Mouse (Mus musculus) liver, embryonic 16.5 days (tissue): Measurements from ENCODE around the gene Caln1. TPM values are rescaled to one million over a fixed set of nuclear protein-coding genes. Genes with fewer than 3 reads are reported as not detected.
A peak's percentile ranks its signal among the peaks of the same experiment; 100 is the strongest.
"Not testable (repeated sequence)": the region's sequence is repeated elsewhere in the genome, so short reads cannot be mapped to it uniquely, and the experiment has no call there.

Experiments used
- ATAC-seq: fragments of 200-750 bp; cut with Nextera tagmentation; 2 replicates; pipeline ENCODE4 v1.8.0; 2017; ENCODE audit warnings: low read depth, mild to moderate bottlenecking, moderate number of reproducible peaks, moderate library complexity
- H3K27ac ChIP-seq: fragments of 300-500 bp; sonication (generic); 2 replicates; pipeline ENCODE4 v1.5.1; 2014; ENCODE audit warnings: mild to moderate bottlenecking, low read length
- H3K27me3 ChIP-seq: fragments of 300-500 bp; sonication (generic); 2 replicates; pipeline ENCODE4 v1.6.1; 2014; ENCODE audit warnings: low read depth, low read length, mixed read lengths; ENCODE audit not compliant: control insufficient read depth, insufficient read depth
- H3K36me3 ChIP-seq: fragments of 300-500 bp; sonication (generic); 2 replicates; pipeline ENCODE4 v1.6.1; 2014; ENCODE audit warnings: mild to moderate bottlenecking; ENCODE audit not compliant: control insufficient read depth, insufficient read depth
- H3K4me1 ChIP-seq: fragments of 300-500 bp; sonication (generic); 2 replicates; pipeline ENCODE4 v1.6.1; 2014; ENCODE audit warnings: low read depth, low read length, mixed read lengths; ENCODE audit not compliant: control insufficient read depth
- H3K4me2 ChIP-seq: fragments of 300-500 bp; sonication (generic); 2 replicates; pipeline ENCODE4 v1.6.1; 2014; ENCODE audit warnings: low read depth, low read length, mixed read lengths
- H3K4me3 ChIP-seq: fragments of 300-500 bp; sonication (generic); 2 replicates; pipeline ENCODE4 v1.5.1; 2014; ENCODE audit warnings: low read depth, mild to moderate bottlenecking, low read length
- H3K9ac ChIP-seq: fragments of 300-500 bp; sonication (generic); 2 replicates; pipeline ENCODE4 v1.6.1; 2014; ENCODE audit warnings: low read depth, low read length
- H3K9me3 ChIP-seq: fragments of 300-500 bp; sonication (generic); replicated peaks from 2 replicates; pipeline ENCODE4 v1.6.1; 2016; ENCODE audit warnings: low read length; ENCODE audit not compliant: control insufficient read depth
- WGBS: fragments of 180-500 bp; shearing (Covaris S2); extraction: QIAGEN DNeasy Blood & Tissue Kit; methylation state at CpG from one replicate; pipeline ENCODE4 v1.1.7; 2014; ENCODE audit not compliant: insufficient replicate concordance; 5-methylcytosine and 5-hydroxymethylcytosine counted together
- polyA plus RNA-seq: library from polyadenylated mRNA; unstranded; fragments of >200 nt; fragmentation: Nextera tagmentation; extraction: Ambion mirVana; gene quantifications from 2 replicates; pipeline ENCODE4 v1.2.1, GENCODE M21; 2015

Gene Caln1
- polyA plus RNA-seq, 1 experiment from 2014 or later: not detected

GRCm38 (mm10) chr5:130613657-130614056, 244.4 kb downstream of the Caln1 start:
- no peak for ATAC-seq
- Histone ChIP-seq H3K4me1 (no peaks in the 10 kb centered on the region), H3K27ac (no peak overlapping the region), H3K27me3 (no peaks in the 10 kb centered on the region), H3K4me3 (no peak overlapping the region), H3K36me3 (no peaks in the 10 kb centered on the region), H3K4me2 (no peak overlapping the region), H3K9ac (no peak overlapping the region), H3K9me3 (no peaks in the 10 kb centered on the region)
- 56% methylated on average over 3 of the region's 3 CpGs for WGBS

GRCm38 (mm10) chr5:130614209-130614608, 245.0 kb downstream of the Caln1 start:
- no peak overlapping the region for H3K4me3 ChIP-seq
- no peak overlapping the region for H3K9ac ChIP-seq
- H3K27ac ChIP-seq: no peak overlapping the region
- no peaks in the 10 kb centered on the region for H3K27me3 ChIP-seq
- WGBS: 67% methylated on average over 3 of the region's 3 CpGs
- ATAC-seq: no peak
- no peak overlapping the region for H3K4me2 ChIP-seq
- no peaks in the 10 kb centered on the region for H3K9me3 ChIP-seq
- no peaks in the 10 kb centered on the region for H3K36me3 ChIP-seq
- no peaks in the 10 kb centered on the region for H3K4me1 ChIP-seq

GRCm38 (mm10) chr5:130620060-130620459, 250.8 kb downstream of the Caln1 start:
- H3K9me3 ChIP-seq: no peaks in the 10 kb centered on the region
- H3K4me2 ChIP-seq: no peak overlapping the region
- no peak overlapping the region for H3K27ac ChIP-seq
- no peak overlapping the region for H3K9ac ChIP-seq
- H3K27me3 ChIP-seq: no peaks in the 10 kb centered on the region
- no peaks in the 10 kb centered on the region for H3K4me1 ChIP-seq
- 77% methylated on average over 7 of the region's 7 CpGs for WGBS
- no peaks in the 10 kb centered on the region for H3K36me3 ChIP-seq
- no peak for ATAC-seq
- H3K4me3 ChIP-seq: no peak overlapping the region

DNA sequence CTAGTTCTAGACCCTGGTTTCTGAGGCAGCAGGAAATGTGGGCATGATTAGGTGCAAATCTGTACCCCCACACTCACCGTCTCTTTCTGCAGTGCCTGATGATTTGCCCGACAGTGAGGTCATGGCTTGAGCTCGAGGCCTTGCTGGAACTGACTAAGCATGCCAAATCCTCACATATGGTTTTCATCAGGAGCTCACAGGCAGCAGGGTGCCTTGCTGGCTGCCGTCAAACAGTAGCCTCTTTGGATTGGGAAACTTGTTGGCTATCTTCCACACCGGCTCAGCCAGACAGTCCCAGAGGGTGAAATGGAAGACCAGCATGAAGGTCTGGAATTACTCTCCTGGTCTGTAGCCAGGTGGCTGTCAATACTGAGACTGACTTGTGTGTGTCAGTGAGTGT, 254.0 kb downstream of the Caln1 start:
- Histone ChIP-seq H3K27ac (no peak overlapping the region), H3K27me3 (no peaks in the 10 kb centered on the region), H3K4me3 (no peak overlapping the region), H3K4me1 (no peaks in the 10 kb centered on the region), H3K4me2 (no peak overlapping the region), H3K36me3 (no peaks in the 10 kb centered on the region), H3K9me3 (no peaks in the 10 kb centered on the region), H3K9ac (no peak overlapping the region)
- no peak for ATAC-seq
- 67% methylated on average over 5 of the region's 5 CpGs for WGBS

- H3K4me3 ChIP-seq: no peak overlapping the region
- no peak overlapping the region for H3K27ac ChIP-seq
- no peaks in the 10 kb centered on the region for H3K9me3 ChIP-seq
- H3K27me3 ChIP-seq: no peaks in the 10 kb centered on the region
- WGBS: 52% methylated on average over 2 of the region's 2 CpGs
- H3K4me2 ChIP-seq: no peak overlapping the region
- no peaks in the 10 kb centered on the region for H3K4me1 ChIP-seq
- H3K9ac ChIP-seq: no peak overlapping the region
- no peaks in the 10 kb centered on the region for H3K36me3 ChIP-seq
- no peak for ATAC-seq
These were observed 258.5 kb downstream of the Caln1 start for GRCm38 (mm10) chr5:130627800-130628199.

DNA sequence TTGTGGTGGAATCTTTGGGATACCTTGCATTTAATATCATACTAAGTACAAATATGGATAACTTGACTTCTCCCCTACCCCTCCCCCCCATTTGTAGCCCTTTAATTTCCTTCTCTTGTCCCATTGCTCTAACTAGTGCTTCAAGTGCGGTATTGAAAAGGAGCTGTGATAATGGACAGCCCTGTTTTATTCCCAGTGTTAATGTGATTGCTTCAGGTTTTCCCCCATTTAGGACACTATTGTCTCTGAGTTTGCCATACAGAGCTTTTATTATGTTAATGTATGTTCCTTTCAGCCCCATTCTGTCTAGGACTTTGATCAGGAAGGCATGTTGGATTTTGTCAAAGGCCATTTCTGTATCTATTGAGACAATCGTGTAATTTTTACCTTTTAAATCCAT, 266.1 kb downstream of the Caln1 start:
- H3K9ac ChIP-seq: no peak overlapping the region
- no peak for ATAC-seq
- H3K36me3 ChIP-seq: no peaks in the 10 kb centered on the region
- H3K9me3 ChIP-seq: no peaks in the 10 kb centered on the region
- H3K4me2 ChIP-seq: no peak overlapping the region
- H3K4me3 ChIP-seq: no peak overlapping the region
- no peaks in the 10 kb centered on the region for H3K27me3 ChIP-seq
- no peak overlapping the region for H3K27ac ChIP-seq
- no peaks in the 10 kb centered on the region for H3K4me1 ChIP-seq
- 71% methylated on average over 2 of the region's 2 CpGs for WGBS

GRCm38 (mm10) chr5:130641881-130642280, 272.6 kb downstream of the Caln1 start:
- peak; percentile 60; the same call in 1 of the 2 replicates for ATAC-seq
- Histone ChIP-seq H3K9ac (no peak overlapping the region), H3K4me1 (no peaks in the 10 kb centered on the region; the same call in 1 of the 2 replicates), H3K4me3 (no peak overlapping the region), H3K27me3 (no peaks in the 10 kb centered on the region), H3K9me3 (no peaks in the 10 kb centered on the region), H3K27ac (no peak overlapping the region), H3K36me3 (no peaks in the 10 kb centered on the region), H3K4me2 (no peak overlapping the region)
- 28% methylated on average over 2 of the region's 2 CpGs for WGBS

DNA sequence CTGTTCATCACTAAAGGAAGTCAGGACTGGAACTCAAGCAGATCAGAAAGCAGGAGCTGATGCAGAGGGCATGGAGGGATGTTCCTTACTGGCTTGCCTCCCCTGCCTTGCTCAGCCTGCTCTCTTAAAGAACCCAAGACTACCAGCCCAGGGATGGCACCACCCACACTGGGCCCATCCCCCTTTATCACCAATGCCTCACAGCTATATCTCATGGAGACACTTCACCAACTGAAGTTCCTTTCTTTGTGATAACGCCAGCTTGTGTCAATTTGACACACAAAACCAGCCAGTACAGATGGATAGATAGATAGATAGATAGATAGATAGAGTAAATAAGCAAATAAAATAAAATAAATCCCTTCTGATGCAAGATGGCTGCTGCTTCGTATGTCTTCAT, 276.9 kb downstream of the Caln1 start:
- H3K4me3 ChIP-seq, H3K27me3 ChIP-seq, H3K4me2 ChIP-seq, H3K27ac ChIP-seq, H3K4me1 ChIP-seq, H3K36me3 ChIP-seq, H3K9me3 ChIP-seq, H3K9ac ChIP-seq: not testable (repeated sequence)
- WGBS: 36% methylated on average over 2 of the region's 2 CpGs
- ATAC-seq: peak; percentile 85

DNA sequence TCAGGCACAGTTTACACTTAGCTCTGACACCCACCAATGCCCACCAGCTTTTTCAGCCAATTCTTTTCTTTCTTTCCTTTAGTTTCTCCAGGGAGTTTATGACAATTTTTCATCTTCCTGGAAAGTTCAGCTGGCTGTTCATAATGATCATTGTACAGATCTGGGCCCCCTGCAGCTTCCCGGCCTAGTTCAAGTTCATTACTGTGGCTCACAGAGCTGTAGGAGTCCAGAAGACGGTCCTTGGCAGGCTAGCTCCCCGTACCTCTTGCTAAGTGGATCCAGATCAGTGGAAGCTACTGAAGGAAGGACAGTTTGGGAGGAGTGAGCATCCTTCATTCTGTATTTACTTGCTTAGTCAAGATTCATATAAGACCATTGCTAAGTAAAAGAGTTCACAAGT, 288.9 kb downstream of the Caln1 start:
- no peaks in the 10 kb centered on the region for H3K36me3 ChIP-seq
- no peak for ATAC-seq
- no peaks in the 10 kb centered on the region for H3K9me3 ChIP-seq
- no peak overlapping the region for H3K9ac ChIP-seq
- H3K4me3 ChIP-seq: no peak overlapping the region
- 59% methylated on average over 3 of the region's 3 CpGs for WGBS
- no peaks in the 10 kb centered on the region for H3K27me3 ChIP-seq
- H3K4me1 ChIP-seq: no peaks in the 10 kb centered on the region
- H3K27ac ChIP-seq: no peak overlapping the region
- no peak overlapping the region for H3K4me2 ChIP-seq

GRCm38 (mm10) chr5:130666091-130666490, 296.8 kb downstream of the Caln1 start:
- no peak for ATAC-seq
- Histone ChIP-seq H3K9ac (no peak overlapping the region), H3K9me3 (no peaks in the 10 kb centered on the region), H3K36me3 (no peaks in the 10 kb centered on the region), H3K4me2 (no peak overlapping the region), H3K4me3 (no peak overlapping the region), H3K27me3 (no peaks in the 10 kb centered on the region), H3K27ac (no peak overlapping the region), H3K4me1 (no peaks in the 10 kb centered on the region)
- WGBS: 67% methylated on average over 1 of the region's 1 CpGs
